Mouse (Mus musculus) layer of hippocampus, postnatal 36 days (tissue): ENCODE measurements around the gene Eng. TPM values are rescaled to one million over a fixed set of nuclear protein-coding genes. Genes with fewer than 3 reads are reported as not detected.
A peak's percentile ranks its signal among the peaks of the same experiment; 100 is the strongest.

Experiments
- DNase-seq, 2 experiments: peaks; one replicate each; pipeline ENCODE4 v3.0.0; 2022
- total RNA-seq, 2 experiments: library from RNA; stranded (reverse); gene quantifications; 2 replicates each; pipeline ENCODE4 v1.2.3; 2021

Gene Eng
- total RNA-seq, 2 experiments from 2014 or later = 18.9 to 19.2 TPM

GRCm38 (mm10) chr2:32712108-32712551, 65.7 kb downstream of the Eng start:
- DNase-seq = peak; percentile 47 to 53

- DNase-seq = peak in 1 of 2 experiments; percentile 94
Measured at GRCm38 (mm10) chr2:32712586-32712933, 66.2 kb downstream of the Eng start.

GRCm38 (mm10) chr2:32712934-32713817, 66.8 kb downstream of the Eng start, which contains the start of gene Cdk9:
Gene Cdk9 (minus strand): TSS chr2:32713076.
- peak; percentile 93 to 95 for DNase-seq

DNA sequence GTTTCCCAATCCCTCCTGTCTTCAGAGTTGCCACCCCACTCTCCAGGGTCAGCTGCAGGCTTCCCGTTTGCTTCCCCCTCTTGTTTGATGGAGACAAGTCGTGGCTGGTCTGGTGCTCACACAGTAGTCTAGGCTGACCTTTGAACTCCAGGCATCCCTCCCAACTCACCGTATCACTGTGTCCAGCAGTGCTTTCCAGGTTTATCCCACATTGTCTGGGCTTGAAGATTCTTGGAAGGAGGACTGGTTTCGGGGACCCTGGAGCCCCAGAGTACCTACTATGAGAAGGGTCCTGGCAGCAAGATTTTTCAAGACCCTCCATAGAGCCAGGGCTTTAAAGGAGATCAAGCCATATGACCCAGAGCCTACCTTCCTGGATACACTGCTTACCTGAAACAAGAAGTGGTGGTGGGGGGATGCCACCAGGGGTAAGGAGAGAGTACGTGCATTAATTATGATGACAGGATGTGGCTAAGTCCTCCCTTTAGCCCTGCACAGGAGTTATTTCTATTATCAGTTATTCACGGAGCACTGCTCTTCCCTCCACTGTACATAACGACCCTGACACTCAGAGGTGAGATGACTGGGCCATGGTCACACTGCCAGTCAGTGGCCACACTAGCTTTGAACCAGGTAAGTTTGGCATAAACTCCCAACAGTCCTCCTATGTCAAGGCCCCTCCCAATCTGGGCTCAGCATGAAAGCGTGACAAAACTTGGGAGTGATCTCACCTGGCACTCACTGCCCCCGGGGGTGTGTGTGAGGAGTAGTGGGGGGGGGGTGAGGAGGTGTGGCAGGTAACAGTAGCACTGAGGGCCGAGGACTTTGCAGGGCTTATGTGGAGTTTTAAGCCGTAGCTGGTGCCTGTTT, 68.0 kb downstream of the Eng start:
- DNase-seq = no peak

DNA sequence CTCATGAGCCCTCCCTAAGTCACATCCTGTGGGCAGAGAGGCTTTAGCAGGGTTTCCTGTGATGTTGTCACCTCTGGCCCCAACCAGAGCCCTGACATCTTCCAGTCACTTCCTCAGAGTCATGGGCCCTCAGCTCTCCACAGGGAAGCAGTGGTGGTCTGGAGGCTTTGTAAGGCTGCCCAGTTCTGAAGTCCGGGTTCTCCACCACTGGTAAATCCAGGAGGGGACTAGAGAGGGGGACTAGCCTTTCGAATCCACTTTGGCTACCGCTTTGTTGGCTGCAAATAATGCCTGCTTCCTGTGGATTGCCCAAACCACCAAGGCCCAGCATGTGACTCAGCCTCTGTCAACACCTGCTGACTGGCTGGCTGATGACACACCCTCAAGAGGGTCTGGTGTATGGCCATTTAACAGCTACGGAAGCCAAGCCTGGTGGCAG, 68.6 kb downstream of the Eng start:
- no peak for DNase-seq

DNA sequence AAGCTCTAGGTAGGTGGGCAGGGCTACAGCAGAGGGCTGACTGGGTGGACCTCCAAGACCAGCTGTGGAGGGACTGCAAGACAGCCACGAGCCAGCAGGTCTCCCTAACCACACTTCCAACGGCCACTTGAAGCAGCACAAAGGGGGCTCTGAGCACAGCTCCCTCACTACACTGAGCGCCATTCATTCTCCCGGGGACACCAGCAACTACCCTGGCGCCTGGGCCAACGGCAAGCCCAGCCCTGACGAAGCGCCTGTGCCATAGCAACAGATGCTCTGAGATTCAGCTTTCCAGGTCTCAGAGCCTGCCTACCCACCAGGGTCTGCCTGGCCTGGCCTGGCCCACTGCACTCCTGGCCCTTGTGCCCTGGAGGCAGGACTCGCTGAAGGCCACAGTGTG, 72.4 kb downstream of the Eng start:
- peak; percentile 33 to 38 for DNase-seq

DNA sequence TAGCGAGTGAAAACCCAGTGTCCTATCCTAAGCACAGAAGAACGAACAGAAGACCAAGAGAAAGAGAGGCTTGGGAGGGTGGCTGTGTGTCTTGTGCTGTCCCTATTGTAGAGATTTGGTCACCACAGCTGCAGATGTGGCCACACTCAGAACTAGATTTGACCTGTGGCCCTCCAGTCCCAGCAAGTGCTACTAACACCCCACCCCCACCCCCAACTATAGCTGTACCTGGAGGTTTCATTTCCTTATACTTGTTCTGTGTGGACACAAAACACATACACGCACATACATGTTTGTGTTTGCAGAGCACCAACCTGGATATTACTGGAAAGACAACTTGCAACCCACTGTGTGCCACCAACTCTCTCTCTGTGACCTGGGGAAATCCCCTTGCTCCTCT, 73.7 kb downstream of the Eng start:
- DNase-seq = no peak

GRCm38 (mm10) chr2:32720681-32721229, 74.4 kb downstream of the Eng start, which contains the start of gene Sh2d3c:
Gene Sh2d3c (plus strand): TSS chr2:32721055.
- no peak for DNase-seq

- no peak for DNase-seq
Measured at GRCm38 (mm10) chr2:32722046-32722445, 75.7 kb downstream of the Eng start.

DNA sequence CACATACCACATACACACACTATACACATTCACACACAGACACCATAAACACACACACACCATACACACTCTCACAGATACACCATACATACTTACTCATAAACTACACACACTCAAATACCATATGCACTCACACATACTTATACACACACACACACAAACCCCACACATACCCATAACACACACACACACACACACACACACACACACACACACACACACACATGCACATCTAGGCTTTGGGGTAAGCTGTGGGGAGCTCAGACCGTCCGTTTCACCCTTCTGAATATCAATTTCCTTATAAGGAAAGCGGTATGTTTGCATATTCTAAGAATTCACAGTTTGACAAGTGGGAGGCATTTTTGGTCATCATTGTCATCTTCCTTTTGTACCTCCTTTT, 76.2 kb downstream of the Eng start:
- DNase-seq = no peak

DNA sequence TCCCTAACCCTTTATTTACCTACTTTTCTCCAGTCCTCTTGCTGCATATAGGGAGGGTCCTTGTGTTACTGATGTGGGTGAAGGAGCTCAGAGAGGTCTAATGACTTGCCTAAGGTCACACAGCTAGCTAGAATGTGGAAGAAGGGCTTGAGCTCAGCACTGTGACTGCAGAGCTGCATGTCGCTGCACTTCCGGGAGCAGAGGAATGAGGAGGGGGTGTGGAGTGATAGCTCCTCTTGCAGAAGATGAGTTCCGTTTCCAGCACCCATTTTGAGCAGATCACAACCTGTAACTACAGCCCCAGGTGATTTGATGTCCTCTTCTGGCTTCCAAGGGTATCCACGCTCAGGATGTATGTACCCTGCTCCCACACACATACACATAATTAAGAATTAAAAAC, 77.8 kb downstream of the Eng start:
- no peak for DNase-seq

- DNase-seq = no peak
Measured at GRCm38 (mm10) chr2:32724832-32725790, 78.7 kb downstream of the Eng start.

DNA sequence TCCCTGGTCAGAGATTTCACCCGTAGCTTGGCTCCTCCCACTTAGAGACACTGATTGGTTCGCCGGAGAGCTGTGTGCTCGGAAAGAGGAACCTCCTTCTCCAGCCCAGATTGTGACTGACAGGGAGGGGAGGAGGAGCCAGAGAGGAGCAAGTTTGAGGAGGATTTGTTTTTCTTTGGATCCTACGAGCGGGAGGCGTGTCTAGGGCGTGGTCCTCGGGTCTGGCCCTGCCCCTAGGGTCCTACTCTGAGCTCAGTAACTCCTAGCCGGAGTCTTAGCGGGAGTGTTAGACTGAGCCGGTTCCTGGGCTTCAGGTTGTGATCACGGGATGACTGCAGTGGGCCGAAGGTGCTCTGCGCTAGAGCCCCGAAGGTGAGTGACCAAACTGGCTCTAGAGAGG, 81.0 kb downstream of the Eng start:
- DNase-seq = peak; percentile 78 to 83

- no peak for DNase-seq
Measured at GRCm38 (mm10) chr2:32728463-32728862, 82.1 kb downstream of the Eng start.

DNA sequence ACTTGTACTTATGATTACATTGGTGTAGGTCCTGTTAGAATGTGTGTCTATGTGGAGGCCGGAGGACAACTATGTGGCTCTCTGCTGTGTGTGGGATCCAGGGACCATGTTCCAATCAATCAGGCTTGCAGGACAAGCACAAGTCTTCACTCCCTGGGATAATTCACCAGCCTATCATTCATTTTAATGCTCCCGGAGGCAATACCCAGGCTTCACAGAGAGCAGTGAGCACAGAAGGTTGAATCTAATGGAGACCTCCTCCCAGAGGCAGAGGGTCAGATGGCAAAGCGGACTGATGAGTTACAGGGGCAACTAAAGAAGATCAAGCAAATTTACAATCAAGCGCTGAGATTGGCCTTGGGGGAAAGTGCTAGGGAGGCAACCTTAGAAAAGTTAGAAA, 83.2 kb downstream of the Eng start:
- DNase-seq = no peak

DNA sequence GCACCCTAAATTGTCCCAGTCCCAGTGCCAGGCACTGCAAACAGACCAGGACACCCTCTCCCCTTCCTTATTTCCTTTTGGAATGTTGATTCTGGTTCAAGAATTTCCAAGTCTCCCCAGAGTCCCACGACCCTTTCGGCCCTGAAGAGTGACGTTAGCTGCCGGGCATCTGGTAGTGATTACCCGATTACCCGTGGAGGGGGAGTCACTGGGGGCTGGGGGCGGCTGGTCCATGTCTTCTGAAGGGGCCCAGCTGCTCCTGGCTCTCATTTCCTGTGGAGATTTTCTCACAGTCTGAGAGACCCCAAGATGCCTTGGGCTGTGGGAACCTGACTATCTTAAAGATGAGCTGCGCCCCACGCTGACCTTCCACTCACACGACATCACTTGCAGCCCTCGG, 84.5 kb downstream of the Eng start:
- DNase-seq = no peak

GRCm38 (mm10) chr2:32731911-32732310, 85.5 kb downstream of the Eng start:
- DNase-seq = no peak
